Mouse (Mus musculus): ENCODE results near the gene Apopt1.

DNA sequence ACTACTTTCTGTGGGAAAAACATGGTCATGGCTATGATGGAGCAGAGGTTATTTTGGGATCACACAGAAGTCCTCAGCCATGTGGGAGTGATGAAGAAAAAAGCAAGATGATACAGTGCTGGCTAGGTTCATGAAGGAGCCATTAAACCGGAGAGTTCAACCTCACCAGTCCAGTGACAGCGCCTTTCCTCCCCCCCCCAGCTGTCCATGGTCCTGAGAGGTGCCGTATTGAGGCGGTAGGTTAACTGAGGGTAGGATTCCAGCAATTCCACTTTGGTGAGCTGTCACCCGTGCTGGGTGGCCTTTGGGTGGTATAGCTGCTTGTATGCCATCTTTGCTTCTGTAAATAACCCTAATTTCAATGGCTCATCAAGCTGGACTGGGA, 43.6 kb downstream of the Apopt1 start:
- TF ChIP-seq POLR2A (IDR thresholded peaks at IDR 0.05; ENCODE audit: insufficient read length, low read depth) (no peak), MAX (IDR thresholded peaks at IDR 0.05; ENCODE audit: low read depth) (no peak)

All from myocyte (in vitro differentiated cells).